Mouse (Mus musculus): Measurements from ENCODE around the gene Foxd1.

- no peak for TF ChIP-seq TCF12 (IDR thresholded peaks at IDR 0.05; ENCODE audit: insufficient read depth, poor library complexity, severe bottlenecking)
- no peak for TF ChIP-seq USF1 (IDR thresholded peaks at IDR 0.05; ENCODE audit: low read depth)
- TF ChIP-seq CEBPB (IDR thresholded peaks at IDR 0.05; ENCODE audit: insufficient read depth, poor library complexity, severe bottlenecking): no peak
- TF ChIP-seq POLR2A (IDR thresholded peaks at IDR 0.05; ENCODE audit: insufficient read length, low read depth): no peak
These were observed 11.9 kb downstream of the Foxd1 start for GRCm38 (mm10) chr13:98365766-98366421.

All from myocyte (in vitro differentiated cells).